Mouse (Mus musculus) heart, embryonic 13.5 days (tissue): ENCODE measurements around the gene Ldah. TPM values are rescaled to one million over a fixed set of nuclear protein-coding genes. Genes with fewer than 3 reads are reported as not detected.
A peak's percentile ranks its signal among the peaks of the same experiment; 100 is the strongest.
"Not testable (repeated sequence)": the region's sequence is repeated elsewhere in the genome, so short reads cannot be mapped to it uniquely, and the experiment has no call there.

Experiments
- ATAC-seq: fragments of 200-750 bp; cut with Nextera tagmentation; 2 replicates; pipeline ENCODE4 v1.8.0; 2017; ENCODE audit warnings: moderate TSS enrichment; ENCODE audit not compliant: insufficient number of reproducible peaks, low FRiP score, low TSS enrichment; ENCODE audit errors: extremely low read depth
- H3K27ac ChIP-seq: fragments of 300-500 bp; sonication (generic); replicated peaks from 2 replicates; pipeline ENCODE4 v1.5.1; 2015; ENCODE audit warnings: moderate library complexity, mild to moderate bottlenecking, inconsistent platforms
- H3K27me3 ChIP-seq: fragments of 300-500 bp; sonication (generic); replicated peaks from 2 replicates; pipeline ENCODE4 v1.6.1; 2015; ENCODE audit warnings: mild to moderate bottlenecking, inconsistent platforms
- H3K36me3 ChIP-seq: fragments of 300-500 bp; sonication (generic); 2 replicates; pipeline ENCODE4 v1.6.1; 2015; ENCODE audit warnings: mild to moderate bottlenecking, inconsistent platforms
- H3K4me1 ChIP-seq: fragments of 300-500 bp; sonication (generic); 2 replicates; pipeline ENCODE4 v1.6.1; 2015; ENCODE audit warnings: inconsistent platforms
- H3K4me2 ChIP-seq: fragments of 300-500 bp; sonication (generic); 2 replicates; pipeline ENCODE4 v1.6.1; 2015; ENCODE audit warnings: inconsistent platforms, mild to moderate bottlenecking, moderate library complexity
- H3K4me3 ChIP-seq: fragments of 300-500 bp; sonication (generic); 2 replicates; pipeline ENCODE4 v1.5.1; 2015; ENCODE audit warnings: moderate library complexity, mild to moderate bottlenecking, inconsistent platforms
- H3K9ac ChIP-seq: fragments of 300-500 bp; sonication (generic); 2 replicates; pipeline ENCODE4 v1.6.1; 2015; ENCODE audit warnings: inconsistent platforms, mild to moderate bottlenecking, moderate library complexity
- H3K9me3 ChIP-seq: fragments of 300-500 bp; sonication (generic); 2 replicates; pipeline ENCODE4 v1.6.1; 2016; ENCODE audit warnings: inconsistent platforms
- WGBS: fragments of 180-500 bp; shearing (Covaris S2); methylation state at CpG from one replicate; pipeline ENCODE4 v1.1.7; 2015; ENCODE audit warnings: mixed read lengths; 5-methylcytosine and 5-hydroxymethylcytosine counted together
- polyA plus RNA-seq: library from polyadenylated mRNA; unstranded; fragments of >200 nt; fragmentation: Nextera tagmentation; extraction: Ambion mirVana; gene quantifications from 2 replicates; pipeline ENCODE4 v1.2.1, GENCODE M21; 2015

Gene Ldah
- 47.9 and 53.9 TPM in 2 replicates for polyA plus RNA-seq

- Histone ChIP-seq H3K36me3 (peaks cover 7% of the 10 kb centered on the region), H3K27me3 (peaks cover 2% of the 10 kb centered on the region; the same call in 1 of the 2 replicates), H3K4me1 (peaks cover 12% of the 10 kb centered on the region), H3K4me3 (peak within 1 kb of the TSS; percentile 81), H3K27ac (peak within 1 kb of the TSS; percentile 36; the same call in 1 of the 2 replicates), H3K9me3 (no peaks in the 10 kb centered on the region), H3K9ac (peak within 1 kb of the TSS; percentile 89), H3K4me2 (peak within 1 kb of the TSS; percentile 81)
- WGBS = under 1% methylated on average over 34 of the region's 34 CpGs
- ATAC-seq = peak; percentile 94
These were observed at the start of gene Ldah for GRCm38 (mm10) chr12:8207978-8208403. Gene Ldah, plus strand, starts transcription at chr12:8208107.

- Histone ChIP-seq H3K36me3 (no peaks in the 10 kb centered on the region), H3K4me3 (no peak overlapping the region), H3K9ac (no peak overlapping the region), H3K27me3 (no peaks in the 10 kb centered on the region), H3K27ac (no peak overlapping the region), H3K9me3 (no peaks in the 10 kb centered on the region), H3K4me1 (no peaks in the 10 kb centered on the region), H3K4me2 (no peak overlapping the region)
- WGBS = 59% methylated on average over 2 of the region's 2 CpGs
- ATAC-seq = no peak
These were observed 40.2 kb upstream of the Ldah start for GRCm38 (mm10) chr12:8167743-8168142.

GRCm38 (mm10) chr12:8180921-8181320 is 27.0 kb upstream of the Ldah start:
- ATAC-seq = no peak
- no peaks in the 10 kb centered on the region for H3K27me3 ChIP-seq
- no peak overlapping the region for H3K27ac ChIP-seq
- no peak overlapping the region for H3K4me3 ChIP-seq
- H3K4me1 ChIP-seq = peaks cover 15% of the 10 kb centered on the region
- H3K4me2 ChIP-seq = no peak overlapping the region
- no peaks in the 10 kb centered on the region for H3K9me3 ChIP-seq
- 54% methylated on average over 6 of the region's 6 CpGs for WGBS
- no peaks in the 10 kb centered on the region for H3K36me3 ChIP-seq
- H3K9ac ChIP-seq = no peak overlapping the region

- ATAC-seq = no peak
- H3K9ac ChIP-seq = no peak overlapping the region
These were observed 26.2 kb upstream of the Ldah start for GRCm38 (mm10) chr12:8181744-8182143.

GRCm38 (mm10) chr12:8184518-8184917 is 23.4 kb upstream of the Ldah start:
- no peaks in the 10 kb centered on the region for H3K27me3 ChIP-seq
- no peaks in the 10 kb centered on the region for H3K9me3 ChIP-seq
- H3K4me3 ChIP-seq = no peak overlapping the region
- peaks cover 15% of the 10 kb centered on the region for H3K4me1 ChIP-seq
- peak overlapping the region; percentile 69 for H3K27ac ChIP-seq
- no peaks in the 10 kb centered on the region for H3K36me3 ChIP-seq
- no peak for ATAC-seq
- no peak overlapping the region for H3K9ac ChIP-seq
- no peak overlapping the region for H3K4me2 ChIP-seq

More at GRCm38 (mm10) chr12:8181744-8182143, 26.2 kb upstream of the Ldah start:
- Histone ChIP-seq H3K36me3 (no peaks in the 10 kb centered on the region), H3K4me2 (no peak overlapping the region), H3K4me1 (peaks cover 15% of the 10 kb centered on the region), H3K9me3 (no peaks in the 10 kb centered on the region), H3K4me3 (no peak overlapping the region), H3K27me3 (no peaks in the 10 kb centered on the region), H3K27ac (no peak overlapping the region)

- no peaks in the 10 kb centered on the region for H3K36me3 ChIP-seq
- no peaks in the 10 kb centered on the region for H3K9me3 ChIP-seq
- H3K27me3 ChIP-seq = no peaks in the 10 kb centered on the region
- H3K4me3 ChIP-seq = no peak overlapping the region
- no peak overlapping the region for H3K4me2 ChIP-seq
- no peak overlapping the region for H3K27ac ChIP-seq
- H3K9ac ChIP-seq = no peak overlapping the region
- H3K4me1 ChIP-seq = peaks cover 15% of the 10 kb centered on the region
- no peak for ATAC-seq
These were observed 19.7 kb upstream of the Ldah start for GRCm38 (mm10) chr12:8188161-8188560.

- not testable (repeated sequence) for H3K27me3 ChIP-seq, H3K9me3 ChIP-seq, H3K4me2 ChIP-seq, H3K27ac ChIP-seq, H3K4me3 ChIP-seq, ATAC-seq, H3K36me3 ChIP-seq, H3K9ac ChIP-seq
- peaks cover 12% of the 10 kb centered on the region for H3K4me1 ChIP-seq
- 75% methylated on average over 15 of the region's 15 CpGs for WGBS
These were observed 18.9 kb upstream of the Ldah start for GRCm38 (mm10) chr12:8188796-8189535.

- WGBS = 39% methylated on average over 3 of the region's 3 CpGs
- Histone ChIP-seq H3K36me3 (no peaks in the 10 kb centered on the region), H3K4me3 (no peak overlapping the region), H3K9me3 (no peaks in the 10 kb centered on the region), H3K27me3 (no peaks in the 10 kb centered on the region), H3K27ac (no peak overlapping the region), H3K4me2 (no peak overlapping the region), H3K9ac (no peak overlapping the region), H3K4me1 (peaks cover 6% of the 10 kb centered on the region)
- no peak for ATAC-seq
These were observed 18.2 kb upstream of the Ldah start for GRCm38 (mm10) chr12:8189722-8190121.

- Histone ChIP-seq H3K4me2 (no peak overlapping the region), H3K9me3 (no peaks in the 10 kb centered on the region), H3K4me1 (peaks cover 12% of the 10 kb centered on the region), H3K27ac (no peak overlapping the region), H3K27me3 (peaks cover 2% of the 10 kb centered on the region; the same call in 1 of the 2 replicates), H3K36me3 (no peaks in the 10 kb centered on the region), H3K9ac (no peak overlapping the region), H3K4me3 (no peak overlapping the region)
- 73% methylated on average over 2 of the region's 2 CpGs for WGBS
- no peak for ATAC-seq
These were observed 2.2 kb upstream of the Ldah start for GRCm38 (mm10) chr12:8205721-8206120.

- WGBS = 17% methylated on average over 5 of the region's 5 CpGs
- Histone ChIP-seq H3K4me2 (peak overlapping the region; percentile 81), H3K36me3 (0 out of 2 replicates have a peak, but pooled peaks cover 3% of the 10 kb centered on the region), H3K4me1 (peaks cover 12% of the 10 kb centered on the region), H3K27me3 (peaks cover 2% of the 10 kb centered on the region; the same call in 1 of the 2 replicates), H3K27ac (peak overlapping the region; percentile 36; the same call in 1 of the 2 replicates), H3K4me3 (peak overlapping the region; percentile 81), H3K9me3 (no peaks in the 10 kb centered on the region), H3K9ac (peak overlapping the region; percentile 89)
- ATAC-seq = no peak
These were observed 329 bp upstream of the Ldah start for GRCm38 (mm10) chr12:8207578-8207977.

GRCm38 (mm10) chr12:8216392-8217280 is 8.7 kb downstream of the Ldah start:
- Histone ChIP-seq H3K4me2 (peak overlapping the region; percentile 29), H3K27me3 (no peaks in the 10 kb centered on the region)

More at GRCm38 (mm10) chr12:8216392-8217280, 8.7 kb downstream of the Ldah start:
- H3K9me3 ChIP-seq = no peaks in the 10 kb centered on the region
- no peak overlapping the region for H3K9ac ChIP-seq
- no peak for ATAC-seq
- H3K36me3 ChIP-seq = peaks cover 18% of the 10 kb centered on the region
- no peak overlapping the region for H3K27ac ChIP-seq
- peaks cover 6% of the 10 kb centered on the region for H3K4me1 ChIP-seq
- WGBS = 70% methylated on average over 15 of the region's 15 CpGs
- H3K4me3 ChIP-seq = no peak overlapping the region
